Mouse (Mus musculus): ENCODE measurements around the gene Nbl1.

- no peak for TF ChIP-seq GATA1 (IDR thresholded peaks at IDR 0.05; ENCODE audit: low read length)
- no peak for TF ChIP-seq TAL1 (IDR thresholded peaks at IDR 0.05; ENCODE audit: low read length)
Observed at GRCm38 (mm10) chr4:139101546-139101945, 8.8 kb upstream of the Nbl1 start.
